Mouse (Mus musculus): ENCODE measurements around the gene Tnk2. TPM values are rescaled to one million over a fixed set of nuclear protein-coding genes. Genes with fewer than 3 reads are reported as not detected.
A peak's percentile ranks its signal among the peaks of the same experiment; 100 is the strongest.
"Not testable (repeated sequence)": the region's sequence is repeated elsewhere in the genome, so short reads cannot be mapped to it uniquely, and the experiment has no call there.

The Tnk2 gene
- polyA plus RNA-seq, 1 experiment, result 35.0 TPM

DNA sequence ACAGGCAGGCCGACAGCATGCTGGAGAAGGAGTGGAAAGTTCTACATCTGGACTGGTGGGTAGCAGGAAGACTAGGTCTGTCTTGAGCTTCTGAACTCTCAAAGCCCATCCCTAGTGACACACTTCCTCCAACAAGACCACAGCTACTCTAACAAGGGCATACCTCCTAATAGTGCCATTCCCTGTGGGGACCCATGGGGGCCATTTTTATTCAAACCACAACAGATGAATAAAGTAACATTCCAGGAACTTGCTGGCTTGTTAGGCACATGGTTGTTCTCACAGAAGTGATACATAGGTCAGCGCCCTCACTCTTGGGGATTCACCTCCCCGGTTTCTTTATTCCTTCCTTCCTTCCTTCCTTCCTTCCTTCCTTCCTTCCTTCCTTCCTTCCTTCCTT is 7.3 kb upstream of the Tnk2 start:
- Histone ChIP-seq H3K27me3 (ENCODE audit: control insufficient read depth, insufficient read depth, insufficient read length) (no peaks in the 10 kb centered on the region), H3K4me3 (no peak overlapping the region), H3K79me2 (ENCODE audit: control insufficient read depth, insufficient read depth) (no peaks in the 10 kb centered on the region), H3K36me3 (ENCODE audit: control insufficient read depth, insufficient read depth) (peaks cover 7% of the 10 kb centered on the region), H3K4me2 (ENCODE audit: low read depth) (no peak overlapping the region), H3ac (ENCODE audit: control insufficient read depth, insufficient read length) (no peak overlapping the region)
- TF ChIP-seq REST (IDR thresholded peaks at IDR 0.05; ENCODE audit: insufficient read depth, insufficient read length), result no peak
- no peak for TF ChIP-seq MYOG (IDR thresholded peaks at IDR 0.05; ENCODE audit: control insufficient read depth in 1 of 3, insufficient read depth in 1 of 3, insufficient read length in 2 of 3, low read depth in 2 of 3)
- TF ChIP-seq POLR2AphosphoS2 (IDR thresholded peaks at IDR 0.05; ENCODE audit: insufficient read length, low read depth), result no peak
- no peak for TF ChIP-seq POLR2A (IDR thresholded peaks at IDR 0.05; ENCODE audit: insufficient read length, low read depth)
- no peak for TF ChIP-seq MAX (IDR thresholded peaks at IDR 0.05; ENCODE audit: low read depth)
- no peak for TF ChIP-seq MYOD1 (IDR thresholded peaks at IDR 0.05; ENCODE audit: control insufficient read depth in 1 of 3, insufficient read length in 2 of 3, low read depth in 2 of 3)
- no peak for TF ChIP-seq SRF (IDR thresholded peaks at IDR 0.05; ENCODE audit: control insufficient read depth, insufficient read length, low read depth)
- no peak for TF ChIP-seq CEBPB (IDR thresholded peaks at IDR 0.05; ENCODE audit: insufficient read depth, poor library complexity, severe bottlenecking)

DNA sequence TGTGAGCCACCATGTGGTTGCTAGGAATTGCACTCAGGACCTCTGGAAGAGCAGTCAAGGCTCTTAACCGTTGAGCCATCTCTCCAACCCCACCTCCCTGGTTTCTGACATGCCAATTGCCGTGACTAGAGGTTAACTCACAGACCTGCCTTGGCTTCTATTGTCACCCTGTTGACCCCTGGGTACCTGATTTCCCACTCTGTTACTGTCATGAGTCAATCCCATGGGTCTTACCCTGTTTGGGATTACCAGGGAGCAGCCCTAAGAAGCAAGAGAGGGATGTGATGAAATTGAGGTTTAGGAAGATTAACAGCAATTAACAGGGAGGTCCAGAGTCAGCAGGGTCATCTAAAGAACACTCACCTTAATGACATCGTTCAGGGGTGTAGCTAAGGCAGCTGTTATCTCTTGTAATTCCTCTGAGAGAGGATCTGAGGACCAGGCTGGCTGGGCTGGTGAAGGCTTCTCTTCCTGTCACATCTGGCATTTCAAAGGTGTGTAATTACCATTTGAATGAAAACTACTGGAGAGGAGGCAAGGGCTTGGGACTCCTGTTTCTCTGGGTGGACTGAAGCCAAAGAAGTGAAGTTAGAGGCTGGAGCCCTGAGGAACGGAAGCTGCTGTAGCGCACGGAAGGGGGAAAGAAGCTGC is 6.7 kb upstream of the Tnk2 start:
- H3K27me3 ChIP-seq (ENCODE audit: control insufficient read depth, insufficient read depth, insufficient read length), result no peaks in the 10 kb centered on the region
- no peak overlapping the region for H3K4me3 ChIP-seq
- H3K4me2 ChIP-seq (ENCODE audit: low read depth), result no peak overlapping the region
- H3ac ChIP-seq (ENCODE audit: control insufficient read depth, insufficient read length), result no peak overlapping the region
- no peaks in the 10 kb centered on the region for H3K79me2 ChIP-seq (ENCODE audit: control insufficient read depth, insufficient read depth)
- TF ChIP-seq MYOD1 (IDR thresholded peaks at IDR 0.05; ENCODE audit: control insufficient read depth in 1 of 3, insufficient read length in 2 of 3, low read depth in 2 of 3) (no peak), E2F4 (IDR thresholded peaks at IDR 0.05; ENCODE audit: insufficient read depth) (no peak), POLR2AphosphoS2 (IDR thresholded peaks at IDR 0.05; ENCODE audit: insufficient read length, low read depth) (no peak), POLR2A (IDR thresholded peaks at IDR 0.05; ENCODE audit: insufficient read length, low read depth) (no peak), USF1 (IDR thresholded peaks at IDR 0.05; ENCODE audit: low read depth) (no peak), TCF12 (IDR thresholded peaks at IDR 0.05; ENCODE audit: insufficient read depth, poor library complexity, severe bottlenecking) (no peak), MYOG (IDR thresholded peaks at IDR 0.05; ENCODE audit: control insufficient read depth in 1 of 3, insufficient read depth in 1 of 3, insufficient read length in 2 of 3, low read depth in 2 of 3) (no peak), REST (IDR thresholded peaks at IDR 0.05; ENCODE audit: insufficient read depth, insufficient read length) (no peak), MAX (IDR thresholded peaks at IDR 0.05; ENCODE audit: low read depth) (no peak)
- peaks cover under 1% of the 10 kb centered on the region for H3K36me3 ChIP-seq (ENCODE audit: control insufficient read depth, insufficient read depth)

DNA sequence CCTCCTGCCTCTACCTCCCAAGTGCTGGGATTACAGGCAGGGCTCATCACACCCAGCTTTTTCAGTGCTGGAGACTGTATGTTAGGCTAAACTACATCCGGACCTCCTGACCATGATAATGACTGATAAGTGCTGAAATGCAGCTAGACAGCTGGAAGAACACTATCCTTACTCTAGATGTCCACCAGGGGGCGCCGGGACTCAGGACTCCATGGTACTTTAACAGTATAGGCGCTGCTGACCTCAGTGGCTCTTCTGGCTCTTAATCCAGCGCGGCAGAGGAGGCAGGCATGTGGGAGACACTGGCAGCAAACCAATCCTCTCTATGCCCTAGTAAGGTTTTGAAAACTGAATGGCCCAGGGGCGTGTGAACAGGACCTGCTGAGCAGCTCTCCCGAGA is 5.2 kb upstream of the Tnk2 start:
- H3K36me3 ChIP-seq (ENCODE audit: control insufficient read depth, insufficient read depth), result no peaks in the 10 kb centered on the region
- peak overlapping the region; percentile 33 for H3K4me2 ChIP-seq (ENCODE audit: low read depth)
- H3K4me3 ChIP-seq, result no peak overlapping the region
- no peak overlapping the region for H3ac ChIP-seq (ENCODE audit: control insufficient read depth, insufficient read length)
- H3K27me3 ChIP-seq (ENCODE audit: control insufficient read depth, insufficient read depth, insufficient read length), result no peaks in the 10 kb centered on the region
- no peaks in the 10 kb centered on the region for H3K79me2 ChIP-seq (ENCODE audit: control insufficient read depth, insufficient read depth)
- TF ChIP-seq USF1 (IDR thresholded peaks at IDR 0.05; ENCODE audit: low read depth), result no peak
- TF ChIP-seq MAX (IDR thresholded peaks at IDR 0.05; ENCODE audit: low read depth), result no peak
- TF ChIP-seq CEBPB (IDR thresholded peaks at IDR 0.05; ENCODE audit: insufficient read depth, poor library complexity, severe bottlenecking), result no peak
- TF ChIP-seq MYOG (IDR thresholded peaks at IDR 0.05; ENCODE audit: control insufficient read depth in 1 of 3, insufficient read depth in 1 of 3, insufficient read length in 2 of 3, low read depth in 2 of 3), result no peak
- no peak for TF ChIP-seq TCF3 (IDR thresholded peaks at IDR 0.05; ENCODE audit: insufficient read length, low read depth)
- TF ChIP-seq TCF12 (IDR thresholded peaks at IDR 0.05; ENCODE audit: insufficient read depth, poor library complexity, severe bottlenecking), result no peak
- peak in 1 of 3 experiments; percentile 6 for TF ChIP-seq MYOD1 (IDR thresholded peaks at IDR 0.05; ENCODE audit: control insufficient read depth in 1 of 3, insufficient read length in 2 of 3, low read depth in 2 of 3)
- no peak for TF ChIP-seq POLR2A (IDR thresholded peaks at IDR 0.05; ENCODE audit: insufficient read length, low read depth)
- TF ChIP-seq POLR2AphosphoS2 (IDR thresholded peaks at IDR 0.05; ENCODE audit: insufficient read length, low read depth), result no peak
- TF ChIP-seq SRF (IDR thresholded peaks at IDR 0.05; ENCODE audit: control insufficient read depth, insufficient read length, low read depth), result peak; percentile 33

DNA sequence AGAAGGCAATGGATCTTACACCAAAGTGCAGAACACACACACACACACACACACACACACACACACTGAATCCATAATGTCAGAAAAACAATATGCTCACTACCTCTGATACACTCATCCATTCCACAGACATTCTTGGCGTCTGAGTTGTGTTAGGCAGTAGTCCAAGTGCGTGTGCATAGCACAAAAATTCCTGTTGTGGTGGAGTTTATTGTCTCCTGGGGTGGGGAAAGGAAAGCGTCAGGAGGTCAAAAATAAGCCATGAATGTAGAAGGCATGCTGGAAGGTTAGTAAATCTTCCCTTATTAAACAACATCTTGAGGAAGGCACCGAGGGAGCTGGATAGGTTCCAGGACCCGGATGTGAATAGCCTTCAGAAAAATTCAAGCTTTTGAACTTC is 3.6 kb upstream of the Tnk2 start:
- TF ChIP-seq E2F4 (IDR thresholded peaks at IDR 0.05; ENCODE audit: insufficient read depth) (no peak), TCF3 (IDR thresholded peaks at IDR 0.05; ENCODE audit: insufficient read length, low read depth) (no peak), CEBPB (IDR thresholded peaks at IDR 0.05; ENCODE audit: insufficient read depth, poor library complexity, severe bottlenecking) (no peak), SRF (IDR thresholded peaks at IDR 0.05; ENCODE audit: control insufficient read depth, insufficient read length, low read depth) (no peak), REST (IDR thresholded peaks at IDR 0.05; ENCODE audit: insufficient read depth, insufficient read length) (no peak), USF1 (IDR thresholded peaks at IDR 0.05; ENCODE audit: low read depth) (no peak), TCF12 (IDR thresholded peaks at IDR 0.05; ENCODE audit: insufficient read depth, poor library complexity, severe bottlenecking) (no peak), MYOD1 (IDR thresholded peaks at IDR 0.05; ENCODE audit: control insufficient read depth in 1 of 3, insufficient read length in 2 of 3, low read depth in 2 of 3) (no peak), POLR2AphosphoS2 (IDR thresholded peaks at IDR 0.05; ENCODE audit: insufficient read length, low read depth) (no peak), POLR2A (IDR thresholded peaks at IDR 0.05; ENCODE audit: insufficient read length, low read depth) (no peak), MAX (IDR thresholded peaks at IDR 0.05; ENCODE audit: low read depth) (no peak)
- H3K27me3 ChIP-seq (ENCODE audit: control insufficient read depth, insufficient read depth, insufficient read length), result no peaks in the 10 kb centered on the region
- H3K4me3 ChIP-seq, result no peak overlapping the region
- peak overlapping the region; percentile 19 for H3K4me2 ChIP-seq (ENCODE audit: low read depth)
- H3K36me3 ChIP-seq (ENCODE audit: control insufficient read depth, insufficient read depth), result no peaks in the 10 kb centered on the region
- no peaks in the 10 kb centered on the region for H3K79me2 ChIP-seq (ENCODE audit: control insufficient read depth, insufficient read depth)
- H3ac ChIP-seq (ENCODE audit: control insufficient read depth, insufficient read length), result no peak overlapping the region

DNA sequence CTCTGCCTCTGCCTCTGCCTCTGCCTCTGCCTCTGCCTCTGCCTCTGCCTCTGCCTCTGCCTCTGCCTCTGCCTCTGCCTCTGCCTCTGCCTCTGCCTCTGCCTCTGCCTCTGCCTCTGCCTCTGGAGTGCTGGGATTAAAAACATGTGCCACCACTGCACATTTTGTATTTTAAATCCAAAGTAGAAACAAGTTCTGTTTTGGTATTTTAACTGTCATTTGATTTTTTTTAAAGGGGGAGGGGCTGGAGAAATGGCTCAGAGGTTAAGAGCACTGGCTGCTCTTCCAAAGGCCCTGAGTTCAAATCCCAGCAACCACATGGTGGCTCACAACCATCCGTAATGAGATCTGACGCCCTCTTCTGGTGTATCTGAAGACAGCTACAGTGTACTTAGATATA is 3.0 kb upstream of the Tnk2 start:
- not testable (repeated sequence) for H3K4me2 ChIP-seq (ENCODE audit: low read depth); H3K27me3 ChIP-seq (ENCODE audit: control insufficient read depth, insufficient read depth, insufficient read length); H3K79me2 ChIP-seq (ENCODE audit: control insufficient read depth, insufficient read depth); H3K36me3 ChIP-seq (ENCODE audit: control insufficient read depth, insufficient read depth); H3ac ChIP-seq (ENCODE audit: control insufficient read depth, insufficient read length); H3K4me3 ChIP-seq

Measured in myocyte (in vitro differentiated cells).